Mouse (Mus musculus) frontal cortex, adult (tissue): ENCODE measurements around the gene Tmem59l.

Source experiments
- ATAC-seq: cut with Nextera tagmentation; 2 replicates; pipeline ENCODE4 v1.9.2; 2017; ENCODE audit warnings: mild to moderate bottlenecking, moderate library complexity, mixed read lengths; ENCODE audit not compliant: low TSS enrichment

The Tmem59l gene

GRCm38 (mm10) chr8:70462516-70462813, 24.7 kb downstream of the Tmem59l start:
- peak; percentile 25; the same call in 1 of the 2 replicates for ATAC-seq

GRCm38 (mm10) chr8:70461765-70462515, 25.2 kb downstream of the Tmem59l start:
- ATAC-seq, result no peak

- 0 out of 2 replicates have a peak, but pooled peaks have one; percentile 13 for ATAC-seq
Measured at GRCm38 (mm10) chr8:70460606-70461005, 26.6 kb downstream of the Tmem59l start.

- ATAC-seq, result no peak
Measured at GRCm38 (mm10) chr8:70460199-70460598, 27.0 kb downstream of the Tmem59l start.

GRCm38 (mm10) chr8:70459636-70460035, 27.5 kb downstream of the Tmem59l start:
- ATAC-seq, result no peak

GRCm38 (mm10) chr8:70458462-70458861, 28.7 kb downstream of the Tmem59l start:
- ATAC-seq, result no peak

- ATAC-seq, result no peak
Measured at GRCm38 (mm10) chr8:70457882-70458281, 29.3 kb downstream of the Tmem59l start.

- ATAC-seq, result no peak
Measured at GRCm38 (mm10) chr8:70456996-70457395, 30.2 kb downstream of the Tmem59l start.

- ATAC-seq, result peak; percentile 66
Measured at GRCm38 (mm10) chr8:70453852-70454251, 33.3 kb downstream of the Tmem59l start.

GRCm38 (mm10) chr8:70452196-70452966, 34.8 kb downstream of the Tmem59l start:
- ATAC-seq, result peak; percentile 45; the same call in 1 of the 2 replicates

GRCm38 (mm10) chr8:70447639-70448420, 39.3 kb downstream of the Tmem59l start:
- ATAC-seq, result no peak

- no peak for ATAC-seq
Measured at GRCm38 (mm10) chr8:70445988-70446387, 41.2 kb downstream of the Tmem59l start.

GRCm38 (mm10) chr8:70443326-70443725, 43.8 kb downstream of the Tmem59l start:
- ATAC-seq, result no peak

- no peak for ATAC-seq
Measured at GRCm38 (mm10) chr8:70441565-70441964, 45.6 kb downstream of the Tmem59l start.

GRCm38 (mm10) chr8:70440246-70440645, 46.9 kb downstream of the Tmem59l start:
- no peak for ATAC-seq

GRCm38 (mm10) chr8:70439848-70440179, 47.3 kb downstream of the Tmem59l start:
- ATAC-seq, result no peak

- ATAC-seq, result peak; percentile 95
Measured at GRCm38 (mm10) chr8:70439055-70439847, 47.9 kb downstream of the Tmem59l start, which contains the start of gene Crtc1. Gene Crtc1 (minus strand): TSS chr8:70439579.

GRCm38 (mm10) chr8:70438423-70438822, 48.7 kb downstream of the Tmem59l start:
- ATAC-seq, result no peak

- ATAC-seq, result no peak
Measured at GRCm38 (mm10) chr8:70435156-70435555, 52.0 kb downstream of the Tmem59l start.
